Mouse (Mus musculus): ENCODE results near the gene Phyhipl. TPM values are rescaled to one million over a fixed set of nuclear protein-coding genes. Genes with fewer than 3 reads are reported as not detected.

Gene Phyhipl
- total RNA-seq (2022), result not detected

GRCm38 (mm10) chr10:70655828-70656227, at the start of gene Phyhipl:
Gene Phyhipl (minus strand): TSS chr10:70655965.
- no peak for DNase-seq (ENCODE audit: low spot score)

GRCm38 (mm10) chr10:70703211-70703610, 47.4 kb upstream of the Phyhipl start:
- no peak for DNase-seq (ENCODE audit: low spot score)

GRCm38 (mm10) chr10:70699581-70699980, 43.8 kb upstream of the Phyhipl start:
- DNase-seq (ENCODE audit: low spot score), result no peak

GRCm38 (mm10) chr10:70698014-70698413, 42.2 kb upstream of the Phyhipl start:
- no peak for DNase-seq (ENCODE audit: low spot score)

GRCm38 (mm10) chr10:70696748-70697585, 41.2 kb upstream of the Phyhipl start:
- DNase-seq (ENCODE audit: low spot score), result no peak

GRCm38 (mm10) chr10:70689346-70689745, 33.6 kb upstream of the Phyhipl start:
- no peak for DNase-seq (ENCODE audit: low spot score)

GRCm38 (mm10) chr10:70688881-70689280, 33.1 kb upstream of the Phyhipl start:
- DNase-seq (ENCODE audit: low spot score), result no peak

- no peak for DNase-seq (ENCODE audit: low spot score)
These were observed 31.4 kb upstream of the Phyhipl start for GRCm38 (mm10) chr10:70686941-70687703.

- no peak for DNase-seq (ENCODE audit: low spot score)
These were observed 30.7 kb upstream of the Phyhipl start for GRCm38 (mm10) chr10:70686505-70686904.

GRCm38 (mm10) chr10:70683508-70683907, 27.7 kb upstream of the Phyhipl start:
- DNase-seq (ENCODE audit: low spot score), result no peak

GRCm38 (mm10) chr10:70677946-70678345, 22.2 kb upstream of the Phyhipl start:
- no peak for DNase-seq (ENCODE audit: low spot score)

- DNase-seq (ENCODE audit: low spot score), result no peak
These were observed 507 bp upstream of the Phyhipl start for GRCm38 (mm10) chr10:70656272-70656671.

GRCm38 (mm10) chr10:70654655-70655054, 1.1 kb downstream of the Phyhipl start:
- no peak for DNase-seq (ENCODE audit: low spot score)

GRCm38 (mm10) chr10:70654139-70654538, 1.6 kb downstream of the Phyhipl start:
- no peak for DNase-seq (ENCODE audit: low spot score)

- no peak for DNase-seq (ENCODE audit: low spot score)
These were observed 3.8 kb downstream of the Phyhipl start for GRCm38 (mm10) chr10:70651769-70652648.

- DNase-seq (ENCODE audit: low spot score), result peak; percentile 19
These were observed 6.9 kb downstream of the Phyhipl start for GRCm38 (mm10) chr10:70648831-70649230.

- no peak for DNase-seq (ENCODE audit: low spot score)
These were observed 12.6 kb downstream of the Phyhipl start for GRCm38 (mm10) chr10:70643131-70643530.

- DNase-seq (ENCODE audit: low spot score), result no peak
These were observed 14.7 kb downstream of the Phyhipl start for GRCm38 (mm10) chr10:70640896-70641596.

GRCm38 (mm10) chr10:70640075-70640737, 15.6 kb downstream of the Phyhipl start:
- DNase-seq (ENCODE audit: low spot score), result no peak

GRCm38 (mm10) chr10:70637640-70638328, 18.0 kb downstream of the Phyhipl start:
- DNase-seq (ENCODE audit: low spot score), result no peak
